Mouse (Mus musculus): ENCODE results near the gene 1700028K03Rik. TPM values are rescaled to one million over a fixed set of nuclear protein-coding genes. Genes with fewer than 3 reads are reported as not detected.

1700028K03Rik gene
- total RNA-seq, 1 experiment, result 0.40 TPM

- H3K4me3 ChIP-seq (ENCODE audit: insufficient read depth in 1 of 2, low read depth in 1 of 2, low read length in 2 of 2, poor library complexity in 1 of 2, severe bottlenecking in 1 of 2), result peak within 1 kb of the TSS; percentile 96 to 99
- H3K36me3 ChIP-seq (ENCODE audit: control insufficient read depth, insufficient read depth, low read length, poor library complexity, severe bottlenecking), result peaks cover 3% of the 10 kb centered on the region; the same call in 1 of the 2 replicates
- TF ChIP-seq CHD2 (IDR thresholded peaks at IDR 0.05; ENCODE audit: low read depth, low read length) (no peak), MAFK (IDR thresholded peaks at IDR 0.05; ENCODE audit: insufficient read depth, low read depth, low read length) (no peak), HCFC1 (IDR thresholded peaks at IDR 0.05; ENCODE audit: borderline replicate concordance, insufficient read depth, low read length) (peak; percentile 17; the same call in 1 of the 2 replicates)
- H3K27ac ChIP-seq (ENCODE audit: insufficient read depth, low read depth, low read length, poor library complexity, severe bottlenecking), result peak within 1 kb of the TSS; percentile 45
- DNase-seq (ENCODE audit: low read depth, low spot score), result peak; percentile 71
- H3K9me3 ChIP-seq (ENCODE audit: control insufficient read depth, insufficient read depth, low read depth, low read length), result no peaks in the 10 kb centered on the region
- in situ Hi-C loops (cut with MboI; ENCODE audit: low sequenced_read_pairs in 2 of 2, unreplicated experiment in 2 of 2), result no loop called here
- H3K4me1 ChIP-seq (ENCODE audit: control insufficient read depth in 2 of 2, insufficient read depth in 2 of 2, low read length in 2 of 2, poor library complexity in 1 of 2), result peaks cover 0 to 2% of the 10 kb centered on the region in 2 experiments; a peak in 1 of 4 replicates
- H3K9ac ChIP-seq (ENCODE audit: insufficient read depth, low read depth, low read length, poor library complexity, severe bottlenecking), result peak within 1 kb of the TSS; percentile 99
Observed at GRCm38 (mm10) chr5:107597301-107598077, 63.0 kb downstream of the 1700028K03Rik start, which contains the start of the genes Rpap2 and Glmn. Rpap2 (plus strand) TSS chr5:107597373. Glmn (minus strand) TSS chr5:107597888.

GRCm38 (mm10) chr5:107598380-107598779 is 63.9 kb downstream of the 1700028K03Rik start:
- peaks cover 6% of the 10 kb centered on the region for H3K36me3 ChIP-seq (ENCODE audit: control insufficient read depth, insufficient read depth, low read length, poor library complexity, severe bottlenecking)
- DNase-seq (ENCODE audit: low read depth, low spot score), result no peak
- H3K9ac ChIP-seq (ENCODE audit: insufficient read depth, low read depth, low read length, poor library complexity, severe bottlenecking), result no peak overlapping the region
- peak overlapping the region in 1 of 2 experiments; percentile 94; a peak in 3 of 4 replicates for H3K4me3 ChIP-seq (ENCODE audit: insufficient read depth in 1 of 2, low read depth in 1 of 2, low read length in 2 of 2, poor library complexity in 1 of 2, severe bottlenecking in 1 of 2)
- peaks cover 0 to 2% of the 10 kb centered on the region in 2 experiments; a peak in 1 of 4 replicates for H3K4me1 ChIP-seq (ENCODE audit: control insufficient read depth in 2 of 2, insufficient read depth in 2 of 2, low read length in 2 of 2, poor library complexity in 1 of 2)
- TF ChIP-seq ZC3H11A (IDR thresholded peaks at IDR 0.05; ENCODE audit: borderline replicate concordance, low read depth, low read length) (no peak), ZNF384 (IDR thresholded peaks at IDR 0.05; ENCODE audit: low read depth, low read length) (peak; percentile 69), CHD2 (IDR thresholded peaks at IDR 0.05; ENCODE audit: low read depth, low read length) (no peak), MAFK (IDR thresholded peaks at IDR 0.05; ENCODE audit: insufficient read depth, low read depth, low read length) (no peak), HCFC1 (IDR thresholded peaks at IDR 0.05; ENCODE audit: borderline replicate concordance, insufficient read depth, low read length) (no peak)
- no peak overlapping the region for H3K27ac ChIP-seq (ENCODE audit: insufficient read depth, low read depth, low read length, poor library complexity, severe bottlenecking)
- no peaks in the 10 kb centered on the region for H3K9me3 ChIP-seq (ENCODE audit: control insufficient read depth, insufficient read depth, low read depth, low read length)
- in situ Hi-C loops (cut with MboI; ENCODE audit: low sequenced_read_pairs in 2 of 2, unreplicated experiment in 2 of 2), result no loop called here

Other genes starting within 250 kb of the 1700028K03Rik start
- 1.8 and 3.1 TPM in 2 replicates for gene Tgfbr3, start 245.1 kb upstream of the 1700028K03Rik start, total RNA-seq (2012; rRNA removed)
- 0.21 and 2.2 TPM in 2 replicates for gene Brdt, start 203.6 kb upstream of the 1700028K03Rik start, total RNA-seq (2012; rRNA removed)
- 0.26 and 1.1 TPM in 2 replicates for gene Ephx4, start 132.0 kb upstream of the 1700028K03Rik start, total RNA-seq (2012; rRNA removed)
- gene Lpcat2b, start 103.2 kb upstream of the 1700028K03Rik start, total RNA-seq (2012; rRNA removed), result not detected in 2 replicates
- 4.0 and 5.4 TPM in 2 replicates for gene Btbd8, start 96.7 kb upstream of the 1700028K03Rik start, total RNA-seq (2012; rRNA removed)
- gene Gm42669, start 27.1 kb upstream of the 1700028K03Rik start, total RNA-seq (2012; rRNA removed), result 0.94 and 1.0 TPM in 2 replicates
- 15.9 and 20.2 TPM in 2 replicates for gene Rpap2, start 62.7 kb downstream of the 1700028K03Rik start, total RNA-seq (2012; rRNA removed)
- 8.9 and 14.7 TPM in 2 replicates for gene Glmn, start 63.2 kb downstream of the 1700028K03Rik start, total RNA-seq (2012; rRNA removed)
- gene Gfi1, start 191.3 kb downstream of the 1700028K03Rik start, total RNA-seq (2012; rRNA removed), result 0.09 and 0.11 TPM in 2 replicates

Measured in ES-E14 (cell line).